Mouse (Mus musculus): ENCODE measurements around the gene Zcwpw1. TPM values are rescaled to one million over a fixed set of nuclear protein-coding genes. Genes with fewer than 3 reads are reported as not detected.
A peak's percentile ranks its signal among the peaks of the same experiment; 100 is the strongest.
"Not testable (repeated sequence)": the region's sequence is repeated elsewhere in the genome, so short reads cannot be mapped to it uniquely, and the experiment has no call there.

Gene Zcwpw1
- 1 to 10 TPM; 4.8 to 6.3 TPM for total RNA-seq (2021)
- long read RNA-seq, partial matches to known transcripts = 0 of 3 reads
- long read RNA-seq, other reads (novel, unspliced or antisense) = 1 of 3 reads

GRCm38 (mm10) chr5:137787151-137787928, at the start of gene Zcwpw1, which contains the start of gene Mepce:
Gene Zcwpw1, plus strand, starts transcription at chr5:137787798.
Gene Mepce, minus strand, starts transcription at chr5:137787655.
- peak; percentile 97 to 99 for DNase-seq (ENCODE audit: low spot score in 2 of 2)

GRCm38 (mm10) chr5:137738516-137738915, 49.1 kb upstream of the Zcwpw1 start:
- peak in 1 of 2 experiments; percentile 47 for DNase-seq (ENCODE audit: low spot score in 2 of 2)

- no peak for DNase-seq (ENCODE audit: low spot score in 2 of 2)
Observed at GRCm38 (mm10) chr5:137739471-137739870, 48.1 kb upstream of the Zcwpw1 start.

- peak in 1 of 2 experiments; percentile 33 for DNase-seq (ENCODE audit: low spot score in 2 of 2)
Observed at GRCm38 (mm10) chr5:137740506-137740905, 47.1 kb upstream of the Zcwpw1 start.

GRCm38 (mm10) chr5:137741023-137741931, 46.3 kb upstream of the Zcwpw1 start, which contains the start of gene Nyap1:
Gene Nyap1, minus strand, starts transcription at chr5:137741607.
- DNase-seq (ENCODE audit: low spot score in 2 of 2) = peak; percentile 90 to 94

GRCm38 (mm10) chr5:137742048-137742447, 45.5 kb upstream of the Zcwpw1 start:
- DNase-seq (ENCODE audit: low spot score in 2 of 2) = peak in 1 of 2 experiments; percentile 12

GRCm38 (mm10) chr5:137742836-137743235, 44.8 kb upstream of the Zcwpw1 start:
- no peak for DNase-seq (ENCODE audit: low spot score in 2 of 2)

- no peak for DNase-seq (ENCODE audit: low spot score in 2 of 2)
Observed at GRCm38 (mm10) chr5:137744197-137744596, 43.4 kb upstream of the Zcwpw1 start.

GRCm38 (mm10) chr5:137745214-137746171, 42.1 kb upstream of the Zcwpw1 start, which contains the start of gene Tsc22d4:
Gene Tsc22d4, plus strand, starts transcription at chr5:137745730.
- peak; percentile 93 to 94 for DNase-seq (ENCODE audit: low spot score in 2 of 2)

GRCm38 (mm10) chr5:137746282-137746850, 41.2 kb upstream of the Zcwpw1 start:
- DNase-seq (ENCODE audit: low spot score in 2 of 2) = peak in 1 of 2 experiments; percentile 66

- no peak for DNase-seq (ENCODE audit: low spot score in 2 of 2)
Observed at GRCm38 (mm10) chr5:137746851-137747325, 40.7 kb upstream of the Zcwpw1 start.

- DNase-seq (ENCODE audit: low spot score in 2 of 2) = peak in 1 of 2 experiments; percentile 69
Observed at GRCm38 (mm10) chr5:137747326-137747961, 40.2 kb upstream of the Zcwpw1 start.

- no peak for DNase-seq (ENCODE audit: low spot score in 2 of 2)
Observed at GRCm38 (mm10) chr5:137748130-137748770, 39.3 kb upstream of the Zcwpw1 start.

GRCm38 (mm10) chr5:137749196-137749836, 38.3 kb upstream of the Zcwpw1 start:
- DNase-seq (ENCODE audit: low spot score in 2 of 2) = no peak

GRCm38 (mm10) chr5:137750212-137750611, 37.4 kb upstream of the Zcwpw1 start:
- DNase-seq (ENCODE audit: low spot score in 2 of 2) = not testable (repeated sequence)

GRCm38 (mm10) chr5:137751221-137751887, 36.2 kb upstream of the Zcwpw1 start:
- no peak for DNase-seq (ENCODE audit: low spot score in 2 of 2)

- no peak for DNase-seq (ENCODE audit: low spot score in 2 of 2)
Observed at GRCm38 (mm10) chr5:137751988-137752387, 35.6 kb upstream of the Zcwpw1 start.
